In genomic region chr7:110246526-110246925, GRCm38 (mm10) we compare ENCODE assay signal across 23 mouse cellular contexts. TPM values are rescaled to one million over a fixed set of nuclear protein-coding genes. Genes with fewer than 3 reads are reported as not detected.
A peak's percentile ranks its signal among the peaks of the same experiment; 100 is the strongest.
DNase-seq lines count a peak whose midpoint lies in the region; TF ChIP-seq lines count a peak whose summit lies in the region.
"Had no signal": no experiment of that assay in that cellular context is flagged by ENCODE, and none has a peak within 500 bp of the region (broad histone marks: within the 10 kb centered on the region; RNA-seq: fewer than 3 reads in every experiment).

No protein-coding gene starts in this region.

- H3K36me3 ChIP-seq in myocyte (ENCODE audit: control insufficient read depth, insufficient read depth): no peaks in the 10 kb centered on the region
- H3K36me3 ChIP-seq: hindbrain, embryonic 12.5 days; neural tube, embryonic 13.5 days; stomach, embryonic 15.5 days had no signal

- no peak for TF ChIP-seq POLR2A in myocyte (IDR thresholded peaks at IDR 0.05; ENCODE audit: insufficient read length, low read depth)

- peak overlapping the region; percentile 12 for H3K4me2 ChIP-seq in myocyte (ENCODE audit: low read depth)
- H3K4me2 ChIP-seq: embryonic facial prominence, embryonic 15.5 days; forebrain, embryonic 13.5 days; hindbrain, embryonic 12.5 days; liver, embryonic 15.5 days; lung, embryonic 14.5 days; neural tube, embryonic 13.5 days; stomach, embryonic 15.5 days had no signal

- peaks cover 42% of the 10 kb centered on the region for H3K79me2 ChIP-seq in myocyte (ENCODE audit: control insufficient read depth, insufficient read depth)

- peak; percentile 16 for DNase-seq in gastrocnemius, adult 18-20 months (ENCODE audit: low spot score)
- DNase-seq in gastrocnemius, postnatal 36 days: no peak
- peak; percentile 33 for DNase-seq in left cerebral cortex, postnatal 4 days
- no peak for DNase-seq in left cerebral cortex, adult 18-20 months (ENCODE audit: low spot score in 2 of 2)
- DNase-seq in adipocyte (ENCODE audit: low spot score): peak; percentile 21
- DNase-seq in embryo, embryonic 10.5 days (ENCODE audit: low spot score): no peak
- DNase-seq: adrenal gland, adult 2 months; adrenal gland, postnatal 36 days; cerebellum, adult 2 months; kidney, adult 8-10 months; kidney, postnatal 4 days; lung, embryonic 14.5 days; lung, postnatal 14 days; right cerebral cortex, postnatal 4 days; thymus, postnatal 14 days had no signal

- intact Hi-C loops in gastrocnemius, postnatal 36 days (cut with DNase I): no loop called here
- intact Hi-C loops in left cerebral cortex, postnatal 4 days (cut with DNase I): no loop called here

- H3K27me3 ChIP-seq in myocyte (ENCODE audit: control insufficient read depth, insufficient read depth, insufficient read length): no peaks in the 10 kb centered on the region
- H3K27me3 ChIP-seq: embryonic facial prominence, embryonic 15.5 days; forebrain, embryonic 13.5 days; hindbrain, embryonic 12.5 days; liver, embryonic 15.5 days; neural tube, embryonic 13.5 days; stomach, embryonic 15.5 days had no signal

- no peak overlapping the region for H3K4me3 ChIP-seq in myocyte
- H3K4me3 ChIP-seq: embryonic facial prominence, embryonic 15.5 days; forebrain, embryonic 13.5 days; hindbrain, embryonic 12.5 days; liver, embryonic 15.5 days; midbrain, embryonic 10.5 days; neural tube, embryonic 13.5 days; stomach, embryonic 15.5 days had no signal

- no peak overlapping the region for H3ac ChIP-seq in myocyte (ENCODE audit: control insufficient read depth, insufficient read length)

TF ChIP-seq in myocyte, 11 proteins besides CTCF, POLR2A, EP300 and RAD21:
- TF ChIP-seq E2F4 (IDR thresholded peaks at IDR 0.05; ENCODE audit: insufficient read depth) (no peak), CEBPB (IDR thresholded peaks at IDR 0.05; ENCODE audit: insufficient read depth, poor library complexity, severe bottlenecking) (no peak), REST (IDR thresholded peaks at IDR 0.05; ENCODE audit: insufficient read depth, insufficient read length) (no peak), TCF3 (IDR thresholded peaks at IDR 0.05; ENCODE audit: insufficient read length, low read depth) (no peak), MYOD1 (IDR thresholded peaks at IDR 0.05; ENCODE audit: control insufficient read depth in 1 of 3, insufficient read length in 2 of 3, low read depth in 2 of 3) (no peak), USF1 (IDR thresholded peaks at IDR 0.05; ENCODE audit: low read depth) (no peak), MAX (IDR thresholded peaks at IDR 0.05; ENCODE audit: low read depth) (no peak), SRF (IDR thresholded peaks at IDR 0.05; ENCODE audit: control insufficient read depth, insufficient read length, low read depth) (no peak), TCF12 (IDR thresholded peaks at IDR 0.05; ENCODE audit: insufficient read depth, poor library complexity, severe bottlenecking) (no peak), POLR2AphosphoS2 (IDR thresholded peaks at IDR 0.05; ENCODE audit: insufficient read length, low read depth) (no peak), MYOG (IDR thresholded peaks at IDR 0.05; ENCODE audit: control insufficient read depth in 1 of 3, insufficient read depth in 1 of 3, insufficient read length in 2 of 3, low read depth in 2 of 3) (no peak)

RNA-seq across cellular contexts. Expression of gene Swap70, which starts 25.0 kb away (rescaled TPM):
- 1 to 10 TPM; 5.5 to 8.0 TPM for total RNA-seq in gastrocnemius, adult 18-20 months (2021)
- 1 to 10 TPM; 4.9 to 6.8 TPM for total RNA-seq in gastrocnemius, postnatal 36 days (2021)
- 10 to 100 TPM; 10.4 to 12.2 TPM for total RNA-seq in left cerebral cortex, postnatal 4 days (2021)
- 10 to 100 TPM; 12.3 to 13.1 TPM for total RNA-seq in left cerebral cortex, adult 18-20 months (2021)
- polyA plus RNA-seq in myocyte (2012; fragmentation: generic; extraction: Trizol): 11.4 TPM

Comparison
In these comparisons a context has a peak if more than half of its experiments do, and no peak if none do; other contexts are left out.
1. DNase-seq: peak in gastrocnemius, adult 18-20 months (single experiment), left cerebral cortex, postnatal 4 days (single experiment) and adipocyte (single experiment); none in gastrocnemius, postnatal 36 days (0 of 2), left cerebral cortex, adult 18-20 months (0 of 2) and embryo, embryonic 10.5 days (single experiment).